Mouse (Mus musculus): Measurements from ENCODE around the gene Bik.

GRCm38 (mm10) chr15:83493856-83494571, 32.6 kb upstream of the Bik start:
- no peak for TF ChIP-seq CTCF (IDR thresholded peaks at IDR 0.05; ENCODE audit: insufficient read depth, low read length)
- no peak for TF ChIP-seq POLR2A (IDR thresholded peaks at IDR 0.05; ENCODE audit: borderline replicate concordance, extremely low read depth, low read depth, low read length)

Data from lung, adult 2 months (tissue).